Mouse (Mus musculus): ENCODE data around the gene Dytn. TPM values are rescaled to one million over a fixed set of nuclear protein-coding genes. Genes with fewer than 3 reads are reported as not detected.

Gene Dytn
- polyA plus RNA-seq (2012; rRNA removed) = 0.02 and 0.13 TPM in 2 replicates

- Histone ChIP-seq H3K4me3 (ENCODE audit: insufficient read depth, low read length) (no peak within 1 kb of the TSS), H3K4me1 (ENCODE audit: control insufficient read depth, insufficient read depth, low read length) (no peaks in the 10 kb centered on the region), H3K27ac (ENCODE audit: insufficient read depth, low read length) (no peak within 1 kb of the TSS)
- no peak for TF ChIP-seq CTCF (IDR thresholded peaks at IDR 0.05; ENCODE audit: extremely low read depth, insufficient read depth, low read length)
- TF ChIP-seq POLR2A (IDR thresholded peaks at IDR 0.05; ENCODE audit: extremely low read depth, insufficient read depth, low read length) = no peak
Observed at GRCm38 (mm10) chr1:63686827-63687226, at the start of gene Dytn. Gene Dytn, minus strand, starts transcription at chr1:63686927.

- TF ChIP-seq POLR2A (IDR thresholded peaks at IDR 0.05; ENCODE audit: extremely low read depth, insufficient read depth, low read length) = peak; percentile 63
- TF ChIP-seq CTCF (IDR thresholded peaks at IDR 0.05; ENCODE audit: extremely low read depth, insufficient read depth, low read length) = no peak
- Histone ChIP-seq H3K4me1 (ENCODE audit: control insufficient read depth, insufficient read depth, low read length) (peaks cover 1% of the 10 kb centered on the region; the same call in 1 of the 2 replicates), H3K4me3 (ENCODE audit: insufficient read depth, low read length) (peak within 1 kb of the TSS; percentile 58), H3K27ac (ENCODE audit: insufficient read depth, low read length) (no peak within 1 kb of the TSS)
Observed at GRCm38 (mm10) chr1:63730240-63730771, 43.6 kb upstream of the Dytn start, which contains the start of the genes Mdh1b and Fastkd2. Gene Mdh1b, minus strand, starts transcription at chr1:63730318. Gene Fastkd2, plus strand, starts transcription at chr1:63730614.

- Histone ChIP-seq H3K4me3 (ENCODE audit: insufficient read depth, low read length) (peak overlapping the region; percentile 58), H3K27ac (ENCODE audit: insufficient read depth, low read length) (no peak overlapping the region), H3K4me1 (ENCODE audit: control insufficient read depth, insufficient read depth, low read length) (peaks cover 1% of the 10 kb centered on the region; the same call in 1 of the 2 replicates)
- TF ChIP-seq POLR2A (IDR thresholded peaks at IDR 0.05; ENCODE audit: extremely low read depth, insufficient read depth, low read length) (no peak), CTCF (IDR thresholded peaks at IDR 0.05; ENCODE audit: extremely low read depth, insufficient read depth, low read length) (no peak)
Observed at GRCm38 (mm10) chr1:63729796-63730195, 43.1 kb upstream of the Dytn start.

GRCm38 (mm10) chr1:63720161-63720560 lies 33.4 kb upstream of the Dytn start:
- no peak overlapping the region for H3K4me3 ChIP-seq (ENCODE audit: insufficient read depth, low read length)
- peaks cover 2% of the 10 kb centered on the region; the same call in 1 of the 2 replicates for H3K4me1 ChIP-seq (ENCODE audit: control insufficient read depth, insufficient read depth, low read length)
- no peak overlapping the region for H3K27ac ChIP-seq (ENCODE audit: insufficient read depth, low read length)
- TF ChIP-seq POLR2A (IDR thresholded peaks at IDR 0.05; ENCODE audit: extremely low read depth, insufficient read depth, low read length) (no peak), CTCF (IDR thresholded peaks at IDR 0.05; ENCODE audit: extremely low read depth, insufficient read depth, low read length) (no peak)

- TF ChIP-seq CTCF (IDR thresholded peaks at IDR 0.05; ENCODE audit: extremely low read depth, insufficient read depth, low read length) (no peak), POLR2A (IDR thresholded peaks at IDR 0.05; ENCODE audit: extremely low read depth, insufficient read depth, low read length) (no peak)
- H3K4me3 ChIP-seq (ENCODE audit: insufficient read depth, low read length) = no peak overlapping the region
- no peaks in the 10 kb centered on the region; the same call in 1 of the 2 replicates for H3K4me1 ChIP-seq (ENCODE audit: control insufficient read depth, insufficient read depth, low read length)
- no peak overlapping the region for H3K27ac ChIP-seq (ENCODE audit: insufficient read depth, low read length)
Observed at GRCm38 (mm10) chr1:63708876-63709275, 22.1 kb upstream of the Dytn start.

- Histone ChIP-seq H3K4me3 (ENCODE audit: insufficient read depth, low read length) (no peak overlapping the region), H3K27ac (ENCODE audit: insufficient read depth, low read length) (no peak overlapping the region), H3K4me1 (ENCODE audit: control insufficient read depth, insufficient read depth, low read length) (no peaks in the 10 kb centered on the region; the same call in 1 of the 2 replicates)
- no peak for TF ChIP-seq POLR2A (IDR thresholded peaks at IDR 0.05; ENCODE audit: extremely low read depth, insufficient read depth, low read length)
- TF ChIP-seq CTCF (IDR thresholded peaks at IDR 0.05; ENCODE audit: extremely low read depth, insufficient read depth, low read length) = no peak
Observed at GRCm38 (mm10) chr1:63705733-63706132, 19.0 kb upstream of the Dytn start.

GRCm38 (mm10) chr1:63696861-63697260 lies 10.1 kb upstream of the Dytn start:
- Histone ChIP-seq H3K4me3 (ENCODE audit: insufficient read depth, low read length) (no peak overlapping the region), H3K27ac (ENCODE audit: insufficient read depth, low read length) (no peak overlapping the region), H3K4me1 (ENCODE audit: control insufficient read depth, insufficient read depth, low read length) (no peaks in the 10 kb centered on the region)
- TF ChIP-seq POLR2A (IDR thresholded peaks at IDR 0.05; ENCODE audit: extremely low read depth, insufficient read depth, low read length) = no peak
- no peak for TF ChIP-seq CTCF (IDR thresholded peaks at IDR 0.05; ENCODE audit: extremely low read depth, insufficient read depth, low read length)

- Histone ChIP-seq H3K4me1 (ENCODE audit: control insufficient read depth, insufficient read depth, low read length) (no peaks in the 10 kb centered on the region), H3K4me3 (ENCODE audit: insufficient read depth, low read length) (no peak overlapping the region), H3K27ac (ENCODE audit: insufficient read depth, low read length) (no peak overlapping the region)
- TF ChIP-seq CTCF (IDR thresholded peaks at IDR 0.05; ENCODE audit: extremely low read depth, insufficient read depth, low read length) (no peak), POLR2A (IDR thresholded peaks at IDR 0.05; ENCODE audit: extremely low read depth, insufficient read depth, low read length) (no peak)
Observed at GRCm38 (mm10) chr1:63675975-63676374, 10.8 kb downstream of the Dytn start.

GRCm38 (mm10) chr1:63668852-63669160 lies 17.9 kb downstream of the Dytn start:
- no peak overlapping the region for H3K27ac ChIP-seq (ENCODE audit: insufficient read depth, low read length)
- H3K4me1 ChIP-seq (ENCODE audit: control insufficient read depth, insufficient read depth, low read length) = no peaks in the 10 kb centered on the region
- TF ChIP-seq POLR2A (IDR thresholded peaks at IDR 0.05; ENCODE audit: extremely low read depth, insufficient read depth, low read length) (no peak), CTCF (IDR thresholded peaks at IDR 0.05; ENCODE audit: extremely low read depth, insufficient read depth, low read length) (0 out of 2 replicates have a peak, but pooled peaks have one; percentile 13)
- peak overlapping the region; percentile 16 for H3K4me3 ChIP-seq (ENCODE audit: insufficient read depth, low read length)

Data from cortical plate, adult 2 months (tissue).